Mouse (Mus musculus): ENCODE data around the gene Pklr. TPM values are rescaled to one million over a fixed set of nuclear protein-coding genes. Genes with fewer than 3 reads are reported as not detected.
"Not testable (repeated sequence)": the region's sequence is repeated elsewhere in the genome, so short reads cannot be mapped to it uniquely, and the experiment has no call there.

The Pklr gene
- polyA plus RNA-seq, 1 experiment from 2014 or later = 22.0 TPM

GRCm38 (mm10) chr3:89145566-89145965 is 9.6 kb downstream of the Pklr start:
- in situ Hi-C loops (cut with MboI; ENCODE audit: low pct_unique_long_range_greater_than_20kb) = no loop called here
- H3K27me3 ChIP-seq = no peaks in the 10 kb centered on the region
- POLR2A ChIA-PET = interaction anchor here (1.1 kb wide), 1 partner anchor 19 kb away, joined by 3 read pairs; the partner anchor contains the start of gene Clk2
- TF ChIP-seq CTCF (IDR thresholded peaks at IDR 0.05) = no peak
- ATAC-seq (no peak), DNase-seq (ENCODE audit: low read depth, low spot score) (no peak)
- CTCF ChIA-PET = interaction anchor here (1.2 to 1.7 kb wide), 4 partner anchors 9 to 30 kb away, joined by 3 to 6 read pairs (median 4); partner anchors contain the start of gene Hcn3

DNA sequence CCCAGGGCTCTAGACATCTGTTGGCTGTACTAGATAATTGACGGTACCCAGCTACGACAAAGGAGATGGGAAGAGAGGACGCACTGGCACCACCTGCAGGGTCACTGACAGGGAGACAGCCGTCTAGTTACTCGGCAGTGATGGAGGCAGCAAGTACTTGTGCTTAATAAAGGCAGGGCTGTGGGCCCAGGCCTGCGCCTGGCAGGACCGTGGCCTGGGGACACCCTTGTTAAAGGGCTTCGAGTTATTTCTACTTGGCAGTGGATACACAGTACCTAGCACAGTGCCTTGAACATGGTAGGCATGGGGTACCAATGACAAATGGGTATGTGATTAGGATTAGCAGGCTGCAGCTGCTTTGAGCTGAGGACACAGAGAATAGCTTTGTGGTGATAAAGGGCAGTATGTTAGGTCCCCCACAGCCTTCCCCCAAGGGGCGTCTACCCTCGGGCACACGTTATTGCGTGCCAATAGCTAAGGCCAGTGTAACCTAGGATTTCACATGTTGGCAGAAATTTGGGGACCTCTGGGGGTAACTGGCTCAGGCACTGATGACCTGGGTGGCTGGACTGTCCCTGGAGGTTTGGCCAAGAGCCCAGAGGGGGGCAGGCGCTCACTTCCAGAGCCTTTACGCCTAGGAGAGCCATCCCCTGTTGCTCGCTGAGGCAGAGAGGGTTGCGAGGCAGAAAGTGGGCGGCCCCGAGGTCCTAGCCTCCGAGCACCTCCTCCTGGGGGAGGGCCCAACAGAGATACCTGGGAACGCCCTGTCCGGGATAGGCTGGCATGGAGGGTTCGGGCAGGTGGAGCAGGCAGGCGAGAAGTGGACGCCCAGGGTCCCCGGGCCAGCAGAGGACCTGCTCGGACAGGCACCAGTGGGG is 11.4 kb downstream of the Pklr start:
- TF ChIP-seq CTCF (IDR thresholded peaks at IDR 0.05) = no peak
- in situ Hi-C loops (cut with MboI; ENCODE audit: low pct_unique_long_range_greater_than_20kb) = no loop called here
- DNase-seq (ENCODE audit: low read depth, low spot score) (no peak), ATAC-seq (no peak)
- CTCF ChIA-PET = interaction anchor here (1.4 to 1.6 kb wide), 2 partner anchors 12 to 31 kb away, joined by 6 to 8 read pairs; partner anchors contain the start of gene Hcn3
- POLR2A ChIA-PET = interaction anchor here (1.1 kb wide), 1 partner anchor 8 kb away, joined by 3 read pairs; no protein-coding TSS in a partner anchor
- H3K27me3 ChIP-seq = no peaks in the 10 kb centered on the region

DNA sequence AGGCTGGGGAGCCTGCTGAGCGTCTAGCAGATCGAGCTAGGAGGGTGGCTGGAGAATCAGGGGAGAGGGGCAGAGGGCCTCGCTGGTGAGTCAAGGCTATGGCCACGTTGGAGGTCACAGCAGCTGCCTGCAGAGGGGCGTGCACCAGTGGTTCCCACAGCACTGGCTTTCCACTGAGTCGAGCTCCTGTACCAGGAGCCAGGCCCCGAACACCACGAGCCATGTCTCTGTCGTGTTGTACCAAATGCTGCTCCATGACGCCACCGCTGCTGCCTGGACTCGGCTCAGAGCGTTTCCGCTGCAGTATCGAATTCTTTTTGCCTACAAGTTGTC is 12.0 kb downstream of the Pklr start:
- in situ Hi-C loops (cut with MboI; ENCODE audit: low pct_unique_long_range_greater_than_20kb) = no loop called here

DNA sequence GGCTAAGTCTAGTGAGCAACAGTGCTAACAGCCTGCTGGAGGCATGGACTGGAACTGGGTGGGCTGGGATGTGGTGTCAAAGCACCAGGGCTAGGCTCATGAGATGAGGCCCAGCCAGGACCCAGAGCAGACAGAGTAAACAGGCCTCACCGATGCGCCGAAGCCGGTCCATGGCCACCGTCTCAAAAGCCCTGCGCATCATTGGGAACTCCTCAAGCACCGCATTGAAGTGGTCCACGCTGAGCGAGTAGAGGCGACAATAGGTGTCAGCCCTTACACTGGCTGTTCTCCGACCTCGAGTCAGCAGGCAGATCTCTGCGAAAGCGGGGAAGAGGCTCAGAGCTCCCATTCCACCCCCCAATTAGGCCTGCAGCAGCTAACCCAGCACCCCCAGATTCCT is 12.6 kb downstream of the Pklr start:
- ATAC-seq (no peak), DNase-seq (ENCODE audit: low read depth, low spot score) (no peak)
- ChIA-PET POLR2A (no interaction called here), CTCF (interaction anchor here (0.7 to 1.6 kb wide), 2 partner anchors 10 to 33 kb away, joined by 3 to 4 read pairs; no protein-coding TSS in a partner anchor)
- TF ChIP-seq CTCF (IDR thresholded peaks at IDR 0.05) = no peak
- in situ Hi-C loops (cut with MboI; ENCODE audit: low pct_unique_long_range_greater_than_20kb) = no loop called here
- no peaks in the 10 kb centered on the region for H3K27me3 ChIP-seq

More for the DNA sequence above, 12.0 kb downstream of the Pklr start:
- H3K27me3 ChIP-seq = no peaks in the 10 kb centered on the region
- DNase-seq (ENCODE audit: low read depth, low spot score) (no peak), ATAC-seq (no peak)
- ChIA-PET CTCF (no interaction called here), POLR2A (interaction anchor here (1.1 kb wide), 1 partner anchor 9 kb away, joined by 3 read pairs; no protein-coding TSS in a partner anchor)
- TF ChIP-seq CTCF (IDR thresholded peaks at IDR 0.05) = no peak

DNA sequence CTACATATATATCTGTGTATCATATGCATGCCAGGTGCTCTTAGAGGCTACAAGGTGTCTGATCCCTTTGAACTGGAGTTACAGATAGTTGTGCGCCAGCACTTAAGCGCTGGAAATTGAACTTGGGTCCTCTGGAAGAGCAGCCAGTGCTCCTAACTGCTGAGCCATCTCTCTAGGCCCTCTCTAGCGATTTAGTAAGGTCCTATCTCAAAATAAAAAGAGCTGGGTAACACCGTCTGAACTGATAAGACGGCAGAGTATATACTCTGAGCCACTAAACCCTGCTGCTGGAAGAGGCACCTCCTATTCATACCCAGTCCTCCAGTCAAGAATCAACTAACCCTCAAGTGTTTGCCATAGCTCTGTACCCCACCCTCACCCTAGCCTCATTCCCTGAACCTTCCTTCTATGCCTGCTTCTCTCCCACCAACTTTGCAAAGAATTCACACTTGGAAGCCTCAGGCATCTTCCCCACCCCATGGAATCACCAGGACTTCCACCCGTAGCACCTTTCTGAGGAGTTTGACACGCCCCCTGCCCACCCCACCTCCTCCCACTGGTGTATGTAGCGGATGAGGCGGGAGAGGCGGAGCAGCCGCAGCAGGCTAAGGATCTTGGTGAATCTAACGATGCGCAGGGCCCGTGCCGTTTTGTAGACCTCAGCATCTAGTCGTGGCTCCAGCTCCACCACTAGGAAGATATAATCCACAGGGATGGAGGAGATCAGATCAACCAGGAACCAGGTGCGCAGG is 16.3 kb downstream of the Pklr start:
- DNase-seq (ENCODE audit: low read depth, low spot score) (no peak), ATAC-seq (no peak)
- POLR2A ChIA-PET = interaction anchor here (0.6 kb wide), 2 partner anchors 12 to 28 kb away, joined by 3 read pairs; no protein-coding TSS in a partner anchor
- no peaks in the 10 kb centered on the region for H3K27me3 ChIP-seq
- CTCF ChIA-PET = interaction anchor here (1.2 to 1.3 kb wide), 2 partner anchors 9 to 24 kb away, joined by 3 to 4 read pairs; no protein-coding TSS in a partner anchor
- TF ChIP-seq CTCF (IDR thresholded peaks at IDR 0.05) = no peak
- in situ Hi-C loops (cut with MboI; ENCODE audit: low pct_unique_long_range_greater_than_20kb) = no loop called here

- POLR2A ChIA-PET = interaction anchor here (0.6 kb wide), 2 partner anchors 39 to 237 kb away, joined by 3 to 4 read pairs; no protein-coding TSS in a partner anchor
- CTCF ChIA-PET = no interaction called here
- in situ Hi-C loops (cut with MboI; ENCODE audit: low pct_unique_long_range_greater_than_20kb) = loop anchor here (5.0 kb wide), 2 partner anchors 35 to 65 kb away; partner anchors contain the start of gene Rusc1
- DNase-seq (ENCODE audit: low read depth, low spot score) (no peak), ATAC-seq (no peak)
- no peak for TF ChIP-seq CTCF (IDR thresholded peaks at IDR 0.05)
- no peaks in the 10 kb centered on the region for H3K27me3 ChIP-seq
Observed at GRCm38 (mm10) chr3:89156951-89157350, 21.0 kb downstream of the Pklr start.

GRCm38 (mm10) chr3:89158651-89159050 is 22.7 kb downstream of the Pklr start:
- H3K27me3 ChIP-seq = no peaks in the 10 kb centered on the region
- ATAC-seq = no peak
- ChIA-PET POLR2A (interaction anchor here (0.7 to 1.4 kb wide), 3 partner anchors 19 to 68 kb away, joined by 3 to 6 read pairs (median 5); partner anchors contain the start of gene Scamp3), CTCF (interaction anchor here (0.7 to 2.0 kb wide), 5 partner anchors 10 to 43 kb away, joined by 3 to 8 read pairs (median 4); no protein-coding TSS in a partner anchor)
- in situ Hi-C loops (cut with MboI; ENCODE audit: low pct_unique_long_range_greater_than_20kb) = loop anchor here (5.0 kb wide), 2 partner anchors 36 to 66 kb away; partner anchors contain the start of gene Rusc1
- no peak for DNase-seq (ENCODE audit: low read depth, low spot score)
- no peak for TF ChIP-seq CTCF (IDR thresholded peaks at IDR 0.05)

- in situ Hi-C loops (cut with MboI; ENCODE audit: low pct_unique_long_range_greater_than_20kb) = loop anchor here (5.0 kb wide), 2 partner anchors 37 to 67 kb away; partner anchors contain the start of gene Rusc1
- DNase-seq (ENCODE audit: low read depth, low spot score) = no peak
- POLR2A ChIA-PET = interaction anchor here (1.0 to 1.4 kb wide), 2 partner anchors 19 to 43 kb away, joined by 5 to 6 read pairs; partner anchors contain the start of gene Scamp3
- TF ChIP-seq CTCF (IDR thresholded peaks at IDR 0.05) = no peak
- ATAC-seq = no peak
- CTCF ChIA-PET = interaction anchor here (0.7 to 2.0 kb wide), 7 partner anchors 10 to 44 kb away, joined by 3 to 8 read pairs (median 4); partner anchors contain the start of gene Pklr
- no peaks in the 10 kb centered on the region for H3K27me3 ChIP-seq
Observed at GRCm38 (mm10) chr3:89159211-89159610, 23.3 kb downstream of the Pklr start.

DNA sequence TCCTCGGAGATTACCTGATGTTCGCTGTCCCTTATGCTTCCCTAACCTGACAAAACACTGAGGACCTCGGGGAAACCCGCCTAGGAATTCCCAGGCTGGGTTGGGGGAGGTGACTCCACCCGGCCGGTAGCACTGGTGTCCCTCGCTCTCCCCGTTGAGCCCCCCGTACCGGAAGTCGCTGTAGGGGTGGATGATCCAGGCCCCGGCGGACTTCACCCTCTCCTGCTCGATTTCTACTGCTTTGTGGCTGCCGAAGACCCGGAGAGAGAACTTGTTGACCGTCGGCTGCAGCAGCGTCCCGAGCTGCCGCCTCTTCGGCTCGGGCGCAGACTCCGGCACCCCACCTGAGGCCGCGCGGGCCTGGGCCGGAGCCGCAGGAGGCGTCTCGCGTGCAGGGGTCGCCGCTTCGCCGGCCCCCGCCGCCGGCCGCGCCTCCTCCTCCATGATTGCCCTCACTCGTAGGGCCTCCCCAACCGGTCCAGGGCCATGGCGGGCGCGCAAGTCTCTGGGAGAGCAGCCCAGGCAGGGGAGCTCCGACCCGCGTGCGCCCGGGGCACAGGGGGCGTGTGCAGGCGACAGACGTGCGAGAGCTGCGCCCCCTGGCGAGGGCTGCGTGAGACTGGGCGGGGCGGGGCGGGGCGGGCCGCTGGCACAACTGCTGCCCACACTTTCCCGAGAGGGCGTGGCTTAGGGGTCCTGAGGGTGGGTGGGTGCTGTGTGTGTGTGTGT is 23.8 kb downstream of the Pklr start, which contains the start of gene Hcn3:
Gene Hcn3, minus strand, starts transcription at position 581 of the 729 bp plus-strand sequence.
- DNase-seq (ENCODE audit: low read depth, low spot score) (no peak), ATAC-seq (peak; percentile 15)
- POLR2A ChIA-PET = interaction anchor here (0.6 to 1.5 kb wide), 5 partner anchors 18 to 70 kb away, joined by 3 to 6 read pairs (median 5); partner anchors contain the start of gene Scamp3
- CTCF ChIA-PET = interaction anchor here (0.9 to 2.0 kb wide), 10 partner anchors 13 to 73 kb away, joined by 3 to 10 read pairs (median 4); partner anchors contain the start of genes Fam189b and Pklr
- in situ Hi-C loops (cut with MboI; ENCODE audit: low pct_unique_long_range_greater_than_20kb) = loop anchor here (5.0 kb wide), 2 partner anchors 37 to 67 kb away; partner anchors contain the start of gene Rusc1
- no peaks in the 10 kb centered on the region for H3K27me3 ChIP-seq
- no peak for TF ChIP-seq CTCF (IDR thresholded peaks at IDR 0.05)

DNA sequence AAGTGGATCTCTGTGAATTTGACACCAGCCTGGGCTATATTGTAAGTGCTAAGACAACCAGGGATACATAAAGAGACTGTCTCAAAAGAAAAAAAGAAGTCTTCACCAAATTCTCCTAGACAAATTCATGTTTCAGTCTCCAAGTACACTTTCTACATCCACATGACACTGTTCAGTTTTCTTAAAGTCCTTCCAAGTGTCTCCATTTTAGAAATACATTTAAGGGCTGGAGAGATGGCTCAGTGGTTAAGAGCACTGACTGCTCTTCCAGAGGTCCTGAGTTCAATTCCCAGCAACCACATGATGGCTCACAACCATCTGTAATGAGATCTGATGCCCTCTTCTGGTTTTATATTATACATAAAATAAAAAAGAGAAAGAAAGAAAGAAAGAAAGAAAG is 25.3 kb downstream of the Pklr start:
- DNase-seq (ENCODE audit: low read depth, low spot score); in situ Hi-C loops (cut with MboI; ENCODE audit: low pct_unique_long_range_greater_than_20kb); ATAC-seq; H3K27me3 ChIP-seq: not testable (repeated sequence)
- CTCF ChIA-PET = interaction anchor here (0.9 to 4.1 kb wide), 3 partner anchors 17 to 46 kb away, joined by 3 to 26 read pairs (median 4); no protein-coding TSS in a partner anchor
- POLR2A ChIA-PET = interaction anchor here (0.6 kb wide), 1 partner anchor 102 kb away, joined by 3 read pairs; no protein-coding TSS in a partner anchor

Measured in Patski (cell line).